Mouse (Mus musculus) liver, embryonic 15.5 days (tissue): Measurements from ENCODE around the gene Ptprh. TPM values are rescaled to one million over a fixed set of nuclear protein-coding genes. Genes with fewer than 3 reads are reported as not detected.
"Not testable (repeated sequence)": the region's sequence is repeated elsewhere in the genome, so short reads cannot be mapped to it uniquely, and the experiment has no call there.

Experiments used
- ATAC-seq: fragments of 200-750 bp; cut with Nextera tagmentation; 2 replicates; pipeline ENCODE4 v1.8.0; 2017; ENCODE audit warnings: moderate number of reproducible peaks, mild to moderate bottlenecking, moderate library complexity; ENCODE audit not compliant: insufficient read depth
- H3K27ac ChIP-seq: fragments of 300-500 bp; sonication (generic); replicated peaks from 2 replicates; pipeline ENCODE4 v1.5.1; 2015; ENCODE audit warnings: mild to moderate bottlenecking, inconsistent platforms
- H3K27me3 ChIP-seq: fragments of 300-500 bp; sonication (generic); 2 replicates; pipeline ENCODE4 v1.6.1; 2015; ENCODE audit warnings: mild to moderate bottlenecking, inconsistent platforms
- H3K36me3 ChIP-seq: fragments of 300-500 bp; sonication (generic); replicated peaks from 2 replicates; pipeline ENCODE4 v1.6.1; 2015; ENCODE audit warnings: moderate library complexity, mild to moderate bottlenecking, inconsistent platforms
- H3K4me1 ChIP-seq: fragments of 300-500 bp; sonication (generic); replicated peaks from 2 replicates; pipeline ENCODE4 v1.6.1; 2015; ENCODE audit warnings: inconsistent platforms
- H3K4me2 ChIP-seq: fragments of 300-500 bp; sonication (generic); 2 replicates; pipeline ENCODE4 v1.6.1; 2015; ENCODE audit warnings: moderate library complexity, mild to moderate bottlenecking, inconsistent platforms
- H3K4me3 ChIP-seq: fragments of 300-500 bp; sonication (generic); replicated peaks from 2 replicates; pipeline ENCODE4 v1.5.1; 2015; ENCODE audit warnings: mild to moderate bottlenecking, inconsistent platforms
- H3K9ac ChIP-seq: fragments of 300-500 bp; sonication (generic); 2 replicates; pipeline ENCODE4 v1.6.1; 2015; ENCODE audit warnings: moderate library complexity, mild to moderate bottlenecking, inconsistent platforms
- H3K9me3 ChIP-seq: fragments of 300-500 bp; sonication (generic); replicated peaks from 2 replicates; pipeline ENCODE4 v1.6.1; 2016; ENCODE audit warnings: inconsistent platforms
- WGBS: fragments of 180-500 bp; shearing (Covaris S2); methylation state at CpG from one replicate; pipeline ENCODE4 v1.1.7; 2015; ENCODE audit warnings: mixed read lengths; ENCODE audit not compliant: insufficient replicate concordance; 5-methylcytosine and 5-hydroxymethylcytosine counted together
- polyA plus RNA-seq: library from polyadenylated mRNA; unstranded; fragments of >200 nt; fragmentation: Nextera tagmentation; extraction: Ambion mirVana; gene quantifications from 2 replicates; pipeline ENCODE4 v1.2.1, GENCODE M21; 2015

Gene Ptprh
- polyA plus RNA-seq, 1 experiment from 2014 or later: not detected

- ATAC-seq: no peak
- H3K4me2 ChIP-seq: peak overlapping the region; percentile 16
- H3K27me3 ChIP-seq: peaks cover 15% of the 10 kb centered on the region
- 0 out of 2 replicates have a peak overlapping the region, but pooled peaks have one; percentile 10 for H3K4me3 ChIP-seq
- H3K9ac ChIP-seq: no peak overlapping the region
- H3K36me3 ChIP-seq: no peaks in the 10 kb centered on the region
- H3K4me1 ChIP-seq: peaks cover 10% of the 10 kb centered on the region
- no peak overlapping the region for H3K27ac ChIP-seq
- whole genome bisulfite sequencing: 36% methylated on average over 17 of the region's 17 CpGs
- no peaks in the 10 kb centered on the region for H3K9me3 ChIP-seq
These were observed 61.8 kb downstream of the Ptprh start for GRCm38 (mm10) chr7:4542013-4542412.

GRCm38 (mm10) chr7:4541344-4541743, 62.5 kb downstream of the Ptprh start:
- Histone ChIP-seq H3K27me3 (peaks cover 8% of the 10 kb centered on the region), H3K4me2 (no peak overlapping the region), H3K36me3 (no peaks in the 10 kb centered on the region), H3K4me1 (0 out of 2 replicates have a peak, but pooled peaks cover 3% of the 10 kb centered on the region), H3K9me3 (no peaks in the 10 kb centered on the region), H3K9ac (no peak overlapping the region), H3K27ac (no peak overlapping the region), H3K4me3 (no peak overlapping the region)
- WGBS: 59% methylated on average over 5 of the region's 5 CpGs
- ATAC-seq: no peak

- no peak overlapping the region for H3K4me3 ChIP-seq
- no peak overlapping the region for H3K9ac ChIP-seq
- WGBS: 47% methylated on average over 2 of the region's 2 CpGs
- no peaks in the 10 kb centered on the region for H3K4me1 ChIP-seq
- no peak overlapping the region for H3K27ac ChIP-seq
- H3K4me2 ChIP-seq: no peak overlapping the region
- H3K27me3 ChIP-seq: peaks cover 15% of the 10 kb centered on the region; the same call in 1 of the 2 replicates
- no peaks in the 10 kb centered on the region for H3K9me3 ChIP-seq
- no peak for ATAC-seq
- no peaks in the 10 kb centered on the region for H3K36me3 ChIP-seq
These were observed 64.8 kb downstream of the Ptprh start for GRCm38 (mm10) chr7:4539019-4539418.

GRCm38 (mm10) chr7:4537181-4537580, 66.7 kb downstream of the Ptprh start:
- no peak for ATAC-seq
- Histone ChIP-seq H3K4me2 (no peak overlapping the region), H3K27me3 (peaks cover 22% of the 10 kb centered on the region), H3K4me3 (no peak overlapping the region), H3K9ac (no peak overlapping the region), H3K36me3 (no peaks in the 10 kb centered on the region), H3K27ac (no peak overlapping the region), H3K9me3 (no peaks in the 10 kb centered on the region), H3K4me1 (no peaks in the 10 kb centered on the region)
- 44% methylated on average over 4 of the region's 4 CpGs for WGBS

- no peaks in the 10 kb centered on the region for H3K4me1 ChIP-seq
- H3K36me3 ChIP-seq: no peaks in the 10 kb centered on the region
- no peak overlapping the region for H3K4me2 ChIP-seq
- 68% methylated on average over 4 of the region's 4 CpGs for WGBS
- H3K9ac ChIP-seq: no peak overlapping the region
- H3K4me3 ChIP-seq: no peak overlapping the region
- no peaks in the 10 kb centered on the region for H3K9me3 ChIP-seq
- no peak overlapping the region for H3K27ac ChIP-seq
- H3K27me3 ChIP-seq: peaks cover 29% of the 10 kb centered on the region
- no peak for ATAC-seq
These were observed 67.5 kb downstream of the Ptprh start for GRCm38 (mm10) chr7:4536369-4536768.

GRCm38 (mm10) chr7:4532005-4532729, 71.7 kb downstream of the Ptprh start, which contains the start of gene Dnaaf3:
Dnaaf3 (minus strand) TSS chr7:4532453.
- Histone ChIP-seq H3K9me3 (no peaks in the 10 kb centered on the region), H3K4me1 (peaks cover 2% of the 10 kb centered on the region), H3K4me3 (peak within 1 kb of the TSS; percentile 18), H3K36me3 (no peaks in the 10 kb centered on the region), H3K27me3 (peaks cover 40% of the 10 kb centered on the region), H3K4me2 (peak within 1 kb of the TSS; percentile 51), H3K27ac (no peak within 1 kb of the TSS), H3K9ac (no peak within 1 kb of the TSS)
- WGBS: 6% methylated on average over 28 of the region's 28 CpGs
- ATAC-seq: peak; percentile 83

- not testable (repeated sequence) for ATAC-seq, H3K9ac ChIP-seq, H3K4me3 ChIP-seq, H3K36me3 ChIP-seq, H3K27ac ChIP-seq, H3K4me2 ChIP-seq, H3K9me3 ChIP-seq
- Histone ChIP-seq H3K4me1 (peaks cover 16% of the 10 kb centered on the region), H3K27me3 (peaks cover 39% of the 10 kb centered on the region)
- whole genome bisulfite sequencing: 51% methylated on average over 8 of the region's 8 CpGs
These were observed 73.7 kb downstream of the Ptprh start for GRCm38 (mm10) chr7:4530166-4530565.

GRCm38 (mm10) chr7:4527302-4527689, 76.5 kb downstream of the Ptprh start:
- no peak overlapping the region for H3K4me3 ChIP-seq

GRCm38 (mm10) chr7:4526341-4527301, 77.2 kb downstream of the Ptprh start:
- ATAC-seq: peak; percentile 83
- 20% methylated on average over 40 of the region's 40 CpGs for WGBS
- peak overlapping the region; percentile 36 for H3K4me3 ChIP-seq
- no peaks in the 10 kb centered on the region for H3K36me3 ChIP-seq
- peak overlapping the region; percentile 63 for H3K4me2 ChIP-seq
- peaks cover 25% of the 10 kb centered on the region for H3K27me3 ChIP-seq
- H3K9ac ChIP-seq: peak overlapping the region; percentile 27; the same call in 1 of the 2 replicates
- peaks cover 18% of the 10 kb centered on the region for H3K4me1 ChIP-seq
- H3K9me3 ChIP-seq: no peaks in the 10 kb centered on the region
- H3K27ac ChIP-seq: no peak overlapping the region

More at GRCm38 (mm10) chr7:4527302-4527689, 76.5 kb downstream of the Ptprh start:
- Histone ChIP-seq H3K4me1 (peaks cover 16% of the 10 kb centered on the region), H3K9me3 (no peaks in the 10 kb centered on the region), H3K27ac (no peak overlapping the region), H3K4me2 (peak overlapping the region; percentile 63), H3K9ac (no peak overlapping the region), H3K27me3 (peaks cover 28% of the 10 kb centered on the region), H3K36me3 (no peaks in the 10 kb centered on the region)
- WGBS: 61% methylated on average over 18 of the region's 18 CpGs
- 0 out of 2 replicates have a peak, but pooled peaks have one; percentile 2 for ATAC-seq

GRCm38 (mm10) chr7:4524212-4524922, 79.5 kb downstream of the Ptprh start, which contains the start of gene Tnni3:
Tnni3 (minus strand) TSS chr7:4524229.
- not testable (repeated sequence) for H3K4me3 ChIP-seq, H3K27ac ChIP-seq, H3K4me2 ChIP-seq, H3K36me3 ChIP-seq, ATAC-seq, H3K9ac ChIP-seq, H3K9me3 ChIP-seq
- 49% methylated on average over 15 of the region's 15 CpGs for WGBS
- Histone ChIP-seq H3K27me3 (peaks cover 31% of the 10 kb centered on the region), H3K4me1 (peaks cover 29% of the 10 kb centered on the region)
